Mouse (Mus musculus) MEL (cell line): Measurements from ENCODE around the gene Ccl9. TPM values are rescaled to one million over a fixed set of nuclear protein-coding genes. Genes with fewer than 3 reads are reported as not detected.

ENCODE experiments used
- DNase-seq: peaks from one replicate; pipeline ENCODE4 v3.0.0; 2011; ENCODE audit warnings: low read depth, low spot score
- H3K27ac ChIP-seq: 2 replicates; pipeline ENCODE4 v1.5.1; 2012; ENCODE audit warnings: low read depth, mild to moderate bottlenecking, control low read depth, low read length, moderate library complexity; ENCODE audit not compliant: control insufficient read depth
- H3K27me3 ChIP-seq, 2 experiments: fragments of 150-350 bp in 1 of 2; sonication (generic) in 1 of 2; 2 replicates each; pipeline ENCODE4 v1.6.1; 2012; ENCODE audit warnings: low read length in 2 of 2, mild to moderate bottlenecking in 2 of 2, improper control_type of control experiment in 1 of 2, moderate library complexity in 1 of 2; ENCODE audit not compliant: insufficient read depth in 2 of 2, control insufficient read depth in 1 of 2
- H3K36me3 ChIP-seq, 2 experiments: 2 replicates each; pipeline ENCODE4 v1.6.1; 2012 to 2014; ENCODE audit warnings: low read length in 2 of 2, improper control_type of control experiment in 1 of 2, inconsistent platforms in 1 of 2, mild to moderate bottlenecking in 1 of 2; ENCODE audit not compliant: insufficient read depth in 2 of 2, control insufficient read depth in 1 of 2
- H3K4me1 ChIP-seq, 2 experiments: fragments of 150-350 bp in 1 of 2; sonication (generic) in 1 of 2; 2 replicates each; pipeline ENCODE4 v1.6.1; 2012; ENCODE audit warnings: low read length in 2 of 2, improper control_type of control experiment in 1 of 2, mild to moderate bottlenecking in 1 of 2; ENCODE audit not compliant: insufficient read depth in 2 of 2, control insufficient read depth in 1 of 2
- H3K4me3 ChIP-seq, 2 experiments: fragments of 150-350 bp in 1 of 2; sonication (generic) in 1 of 2; 2 replicates each; pipeline ENCODE4 v1.5.1; 2012; ENCODE audit warnings: low read depth in 2 of 2, low read length in 2 of 2, mild to moderate bottlenecking in 2 of 2, moderate library complexity in 2 of 2, control low read depth in 1 of 2, improper control_type of control experiment in 1 of 2; ENCODE audit not compliant: control insufficient read depth in 1 of 2, insufficient read depth in 1 of 2
- H3K79me2 ChIP-seq: 2 replicates; pipeline ENCODE4 v1.6.1; 2012; ENCODE audit warnings: mild to moderate bottlenecking, low read length, moderate library complexity; ENCODE audit not compliant: control insufficient read depth, poor library complexity, insufficient read depth
- H3K9ac ChIP-seq: 2 replicates; pipeline ENCODE4 v1.6.1; 2012; ENCODE audit warnings: low read depth, mild to moderate bottlenecking, control low read depth, low read length, moderate library complexity; ENCODE audit not compliant: control insufficient read depth, poor library complexity, severe bottlenecking
- H3K9me3 ChIP-seq: fragments of 150-350 bp; sonication (generic); replicated peaks from 2 replicates; pipeline ENCODE4 v1.6.1; 2012; ENCODE audit warnings: mild to moderate bottlenecking, low read length, improper control_type of control experiment, moderate library complexity; ENCODE audit not compliant: insufficient read depth
- CHD1 ChIP-seq: IDR thresholded peaks from 2 replicates; pipeline ENCODE4 v1.6.1; 2012; ENCODE audit warnings: low read depth, mild to moderate bottlenecking, inconsistent platforms, low read length, improper control_type of control experiment
- KAT2A ChIP-seq: conservative IDR thresholded peaks from 2 replicates; pipeline ENCODE4 v1.6.1; 2012; ENCODE audit warnings: low read depth, low read length, improper control_type of control experiment, inconsistent platforms
- MAFK ChIP-seq: IDR thresholded peaks from 2 replicates; pipeline ENCODE4 v1.6.1; 2011; ENCODE audit warnings: low read depth, mild to moderate bottlenecking, low read length, improper control_type of control experiment, borderline replicate concordance
- MAX ChIP-seq: IDR thresholded peaks from 2 replicates; pipeline ENCODE4 v1.6.1; 2011; ENCODE audit warnings: low read length, improper control_type of control experiment
- MAZ ChIP-seq: IDR thresholded peaks from 2 replicates; pipeline ENCODE4 v1.6.1; 2012; ENCODE audit warnings: low read depth, mild to moderate bottlenecking, inconsistent platforms, low read length, improper control_type of control experiment
- POLR2A ChIP-seq, 2 experiments: IDR thresholded peaks; 2 replicates each; pipeline ENCODE4 v1.6.1; 2011 to 2012; ENCODE audit warnings: low read length in 2 of 2, mild to moderate bottlenecking in 2 of 2, control low read depth in 1 of 2, improper control_type of control experiment in 1 of 2, low read depth in 1 of 2, moderate library complexity in 1 of 2; ENCODE audit not compliant: control insufficient read depth in 1 of 2, insufficient read depth in 1 of 2, poor library complexity in 1 of 2
- POLR2AphosphoS2 ChIP-seq: IDR thresholded peaks from 2 replicates; pipeline ENCODE4 v1.6.1; 2011; ENCODE audit warnings: low read length, improper control_type of control experiment
- TAL1 ChIP-seq: IDR thresholded peaks from 2 replicates; pipeline ENCODE4 v1.6.1; 2012; ENCODE audit warnings: mild to moderate bottlenecking, inconsistent platforms, low read length, moderate library complexity, mixed read lengths
- TBP ChIP-seq: IDR thresholded peaks from 2 replicates; pipeline ENCODE4 v1.8.0; 2011; ENCODE audit warnings: low read depth, low read length, improper control_type of control experiment
- USF1 ChIP-seq: IDR thresholded peaks from 2 replicates; pipeline ENCODE4 v1.6.1; 2014; ENCODE audit warnings: low read depth, mild to moderate bottlenecking, inconsistent platforms, low read length, improper control_type of control experiment, moderate library complexity
- USF2 ChIP-seq, 2 experiments: IDR thresholded peaks; 2 replicates each; pipeline ENCODE4 v1.6.1; 2011 to 2012; ENCODE audit warnings: improper control_type of control experiment in 2 of 2, low read length in 2 of 2, borderline replicate concordance in 1 of 2, inconsistent platforms in 1 of 2, low read depth in 1 of 2, mild to moderate bottlenecking in 1 of 2; ENCODE audit not compliant: insufficient read depth in 1 of 2
- ZMIZ1 ChIP-seq: IDR thresholded peaks from 2 replicates; pipeline ENCODE4 v1.6.1; 2012; ENCODE audit warnings: low read depth, mild to moderate bottlenecking, inconsistent platforms, low read length, improper control_type of control experiment, moderate library complexity
- polyA plus RNA-seq, 2 experiments: library from polyadenylated mRNA; stranded (reverse) in 1 of 2; unstranded in 1 of 2; fragments of >175 nt in 1 of 2; fragments of >200 nt in 1 of 2; gene quantifications; 2 replicates each; pipeline versions ENCODE4 v1.2.1 to v1.2.4; 2012; ENCODE audit warnings: low replicate concordance in 2 of 2, low read depth in 1 of 2; ENCODE audit not compliant: insufficient read length in 2 of 2, insufficient read depth in 1 of 2, missing spikeins in 1 of 2
- total RNA-seq: library from RNA; depleted of rRNA; stranded (reverse); fragments of 300-350 nt; gene quantifications from 2 replicates; pipeline ENCODE4 v1.2.3, GENCODE M21; 2012

The Ccl9 gene
- total and polyA plus RNA-seq, 3 experiments, result 0.62 to 1.7 TPM; not detected in 1

DNA sequence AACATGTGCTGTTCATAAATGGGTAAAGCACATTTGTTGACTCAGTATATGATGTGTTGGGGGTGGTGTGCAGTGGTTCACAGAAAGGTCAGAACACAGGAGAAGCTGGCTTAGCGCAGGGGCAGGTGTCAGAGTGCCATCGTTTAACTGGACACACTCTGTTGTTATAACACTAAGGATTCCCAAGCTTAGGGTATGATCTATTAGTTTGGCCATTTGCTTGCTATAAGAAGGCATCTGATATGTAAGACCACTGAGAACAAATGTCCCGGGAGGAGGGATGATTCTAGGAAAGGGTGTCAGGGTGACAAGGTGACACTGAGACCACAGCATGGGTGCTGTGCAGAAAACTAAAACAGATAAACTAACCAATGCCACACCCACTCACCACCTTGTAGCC, 41.6 kb downstream of the Ccl9 start:
- H3K4me1 ChIP-seq, result 0 out of 4 replicates have a peak, but pooled peaks cover 0 to 3% of the 10 kb centered on the region in 2 experiments
- TF ChIP-seq POLR2AphosphoS2 (no peak), TAL1 (0 out of 2 replicates have a peak, but pooled peaks have one; percentile 3)
- H3K79me2 ChIP-seq, result no peaks in the 10 kb centered on the region
- H3K9me3 ChIP-seq, result no peaks in the 10 kb centered on the region
- H3K36me3 ChIP-seq, result no peaks in the 10 kb centered on the region
- H3K27ac ChIP-seq, result no peak overlapping the region
- no peak overlapping the region for H3K9ac ChIP-seq
- no peaks in the 10 kb centered on the region; a peak in 1 of 4 replicates for H3K27me3 ChIP-seq
- peak; percentile 18 for DNase-seq
- H3K4me3 ChIP-seq, result no peak overlapping the region

GRCm38 (mm10) chr11:83534609-83535423, 43.6 kb downstream of the Ccl9 start:
- H3K27ac ChIP-seq, result no peak overlapping the region
- 0 out of 4 replicates have a peak overlapping the region, but pooled peaks of 1 of the 2 experiments have one; percentile 2 for H3K4me3 ChIP-seq
- TF ChIP-seq MAX (no peak), ZMIZ1 (no peak), TBP (no peak), POLR2A (IDR thresholded peaks at IDR 0.05; ENCODE audit: control insufficient read depth in 1 of 2, insufficient read depth in 1 of 2, low read depth in 1 of 2, low read length in 2 of 2, poor library complexity in 1 of 2) (no peak), USF1 (peak; percentile 28; the same call in 1 of the 2 replicates)
- no peak overlapping the region for H3K9ac ChIP-seq
- H3K36me3 ChIP-seq, result no peaks in the 10 kb centered on the region
- H3K79me2 ChIP-seq, result no peaks in the 10 kb centered on the region
- H3K4me1 ChIP-seq, result 0 out of 4 replicates have a peak, but pooled peaks cover 0 to 3% of the 10 kb centered on the region in 2 experiments
- H3K27me3 ChIP-seq, result no peaks in the 10 kb centered on the region; a peak in 1 of 4 replicates
- DNase-seq, result no peak
- H3K9me3 ChIP-seq, result no peaks in the 10 kb centered on the region

DNA sequence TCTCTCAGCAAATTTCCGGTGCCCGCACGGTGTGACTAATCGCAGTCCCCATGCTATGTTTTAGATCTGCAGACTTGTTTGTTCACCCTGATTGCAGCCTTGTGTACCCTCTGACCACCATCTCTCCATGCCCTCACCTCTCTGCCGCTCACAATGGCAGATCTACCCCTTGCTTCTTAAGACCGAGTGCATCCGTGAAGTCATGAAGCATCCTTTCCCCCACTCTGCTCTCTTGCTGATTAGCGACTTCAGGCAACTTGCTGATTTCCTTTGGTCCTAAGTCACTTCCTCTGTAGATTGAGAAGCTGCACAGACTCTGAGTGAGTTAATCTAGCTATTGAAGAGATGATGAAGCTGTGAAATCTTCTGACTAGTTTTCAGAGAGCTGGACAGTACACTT, 44.3 kb downstream of the Ccl9 start:
- no peak for DNase-seq
- Histone ChIP-seq H3K27ac (no peak overlapping the region), H3K36me3 (no peaks in the 10 kb centered on the region)

More for the DNA sequence above, 44.3 kb downstream of the Ccl9 start:
- no peak overlapping the region for H3K4me3 ChIP-seq
- no peaks in the 10 kb centered on the region for H3K79me2 ChIP-seq
- no peaks in the 10 kb centered on the region; a peak in 1 of 4 replicates for H3K27me3 ChIP-seq
- H3K9ac ChIP-seq, result no peak overlapping the region
- H3K4me1 ChIP-seq, result 0 out of 4 replicates have a peak, but pooled peaks cover 0 to 3% of the 10 kb centered on the region in 2 experiments
- TF ChIP-seq ZMIZ1, result no peak
- TF ChIP-seq CHD1, result no peak
- TF ChIP-seq MAFK, result no peak
- TF ChIP-seq USF2 (IDR thresholded peaks at IDR 0.05; ENCODE audit: borderline replicate concordance in 1 of 2, insufficient read depth in 1 of 2, low read depth in 1 of 2, low read length in 2 of 2), result no peak
- TF ChIP-seq MAZ, result no peak
- no peak for TF ChIP-seq KAT2A
- TF ChIP-seq USF1, result no peak
- TF ChIP-seq POLR2A (IDR thresholded peaks at IDR 0.05; ENCODE audit: control insufficient read depth in 1 of 2, insufficient read depth in 1 of 2, low read depth in 1 of 2, low read length in 2 of 2, poor library complexity in 1 of 2), result no peak
- no peaks in the 10 kb centered on the region for H3K9me3 ChIP-seq
